Mouse (Mus musculus) midbrain, postnatal 0 days (tissue): ENCODE data around the gene BC030499. TPM values are rescaled to one million over a fixed set of nuclear protein-coding genes. Genes with fewer than 3 reads are reported as not detected.

Experiments
- ATAC-seq: fragments of 200-750 bp; cut with Nextera tagmentation; 2 replicates; pipeline ENCODE4 v1.8.0; 2017; ENCODE audit warnings: moderate number of reproducible peaks, mild to moderate bottlenecking, moderate TSS enrichment, moderate library complexity; ENCODE audit not compliant: low FRiP score
- DNase-seq: peaks from one replicate; pipeline ENCODE4 v3.0.0-alpha.2; 2015; ENCODE audit warnings: low spot score
- H3K27ac ChIP-seq: fragments of 300-500 bp; sonication (generic); 2 replicates; pipeline ENCODE4 v1.5.1; 2014; ENCODE audit warnings: low read depth, mild to moderate bottlenecking, low read length, mixed read lengths
- H3K27me3 ChIP-seq: fragments of 300-500 bp; sonication (generic); 2 replicates; pipeline ENCODE4 v1.6.1; 2014; ENCODE audit warnings: low read length, control low read depth, mixed read lengths; ENCODE audit not compliant: insufficient read depth
- H3K36me3 ChIP-seq: fragments of 300-500 bp; sonication (generic); 2 replicates; pipeline ENCODE4 v1.6.1; 2014; ENCODE audit warnings: low read length, control low read depth, mixed read lengths; ENCODE audit not compliant: insufficient read depth
- H3K4me1 ChIP-seq: fragments of 300-500 bp; sonication (generic); 2 replicates; pipeline ENCODE4 v1.6.1; 2014; ENCODE audit warnings: mild to moderate bottlenecking, control low read depth, antibody characterized with exemption, low read length, mixed read lengths; ENCODE audit not compliant: insufficient read depth
- H3K4me2 ChIP-seq: fragments of 300-500 bp; sonication (generic); 2 replicates; pipeline ENCODE4 v1.6.1; 2014; ENCODE audit warnings: low read depth, mild to moderate bottlenecking, low read length, mixed read lengths; ENCODE audit not compliant: poor library complexity, severe bottlenecking
- H3K4me3 ChIP-seq: fragments of 300-500 bp; sonication (generic); 2 replicates; pipeline ENCODE4 v1.5.1; 2014; ENCODE audit warnings: low read depth, mild to moderate bottlenecking, low read length, moderate library complexity
- H3K9ac ChIP-seq: fragments of 300-500 bp; sonication (generic); replicated peaks from 2 replicates; pipeline ENCODE4 v1.6.1; 2014; ENCODE audit warnings: mild to moderate bottlenecking, low read length, moderate library complexity, mixed read lengths; ENCODE audit not compliant: poor library complexity, severe bottlenecking
- H3K9me3 ChIP-seq: fragments of 300-500 bp; sonication (generic); 2 replicates; pipeline ENCODE4 v1.6.1; 2016; ENCODE audit warnings: low read length, control low read depth
- CTCF ChIP-seq: IDR thresholded peaks from 2 replicates; pipeline ENCODE4 v1.5.1; 2016; ENCODE audit warnings: antibody characterized with exemption, mild to moderate bottlenecking
- WGBS: fragments of 180-500 bp; shearing (Covaris S2); extraction: QIAGEN DNeasy Blood & Tissue Kit; methylation state at CpG from one replicate; pipeline ENCODE4 v1.1.7; 2014; 5-methylcytosine and 5-hydroxymethylcytosine counted together
- polyA plus RNA-seq: library from polyadenylated mRNA; unstranded; fragments of >200 nt; fragmentation: Nextera tagmentation; extraction: Ambion mirVana; gene quantifications from 2 replicates; pipeline ENCODE4 v1.2.1, GENCODE M21; 2015
- total RNA-seq: library from RNA; depleted of rRNA; stranded (reverse); fragments of >200 nt; gene quantifications from 2 replicates; pipeline ENCODE4 v1.2.3, GENCODE M21; 2014

Gene BC030499
- total and polyA plus RNA-seq, 2 experiments from 2014 or later, result 0.12 to 0.22 TPM

DNA sequence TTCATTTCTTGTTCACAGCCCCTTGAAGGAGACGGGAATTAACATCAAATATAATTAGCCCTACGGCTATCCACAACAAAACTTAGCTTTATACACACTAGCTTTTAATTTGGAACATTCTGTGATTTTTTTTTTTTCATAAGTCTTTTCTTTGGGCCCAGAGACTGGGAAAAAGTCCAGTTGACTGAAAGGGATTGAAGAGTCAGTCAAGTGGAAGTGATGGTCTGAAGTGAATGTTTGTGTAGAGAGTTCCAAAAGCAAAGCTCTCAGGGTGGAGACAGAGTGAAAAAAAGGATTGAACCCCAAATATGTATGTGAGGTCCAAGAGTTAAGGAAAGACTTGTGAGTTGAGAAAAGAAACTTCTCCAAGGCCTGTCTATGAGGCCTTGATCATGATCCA is 27.8 kb downstream of the BC030499 start:
- peak; percentile 56 for DNase-seq

DNA sequence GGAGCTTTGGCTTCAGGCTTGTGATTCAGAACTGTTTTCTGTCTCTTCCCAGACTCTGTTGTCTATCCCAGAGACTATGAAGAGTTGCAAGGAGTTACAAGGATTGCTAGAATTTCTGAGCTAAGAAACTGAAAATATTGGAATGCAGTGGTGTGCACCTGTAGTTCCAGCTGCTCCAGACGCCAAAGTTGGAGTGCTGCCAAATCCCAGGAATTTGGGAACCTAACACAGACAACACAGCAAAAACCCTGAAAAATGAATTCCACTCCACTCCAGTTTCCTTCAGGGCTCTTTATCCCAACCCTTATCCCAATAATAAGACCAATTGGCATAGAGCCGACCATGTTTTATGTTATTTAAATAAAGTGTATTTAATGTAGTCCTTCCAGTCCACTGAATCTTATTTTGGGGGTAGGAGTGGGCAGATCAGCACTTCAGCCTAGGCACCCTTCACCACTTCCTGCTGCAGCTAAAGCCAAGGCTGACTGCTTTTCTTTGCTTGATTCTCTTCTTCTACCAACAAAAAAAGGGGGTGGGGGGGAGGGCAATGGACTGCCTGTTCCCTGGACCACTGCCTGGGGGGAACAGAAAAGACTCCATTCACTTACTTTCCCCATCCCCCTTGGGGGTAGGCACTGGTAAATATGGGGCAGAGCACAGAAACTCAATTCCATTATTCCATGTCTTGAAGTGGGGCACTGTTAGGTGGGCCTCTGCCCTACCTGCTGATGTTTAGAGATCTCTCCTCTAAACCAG is 31.6 kb downstream of the BC030499 start:
- Histone ChIP-seq H3K27me3 (no peaks in the 10 kb centered on the region), H3K36me3 (0 out of 2 replicates have a peak, but pooled peaks cover 2% of the 10 kb centered on the region), H3K4me1 (peaks cover 3% of the 10 kb centered on the region; the same call in 1 of the 2 replicates), H3K4me2 (peak overlapping the region; percentile 36), H3K9me3 (no peaks in the 10 kb centered on the region), H3K9ac (peak overlapping the region; percentile 26; the same call in 1 of the 2 replicates), H3K4me3 (peak overlapping the region; percentile 20; the same call in 1 of the 2 replicates), H3K27ac (peak overlapping the region; percentile 76)
- WGBS, result 51% methylated on average over 2 of the region's 2 CpGs
- ATAC-seq (peak; percentile 65), DNase-seq (peak; percentile 79)
- TF ChIP-seq CTCF, result no peak

More for the DNA sequence above, 27.8 kb downstream of the BC030499 start:
- Histone ChIP-seq H3K4me3 (no peak overlapping the region), H3K4me2 (no peak overlapping the region), H3K4me1 (peaks cover 3% of the 10 kb centered on the region; the same call in 1 of the 2 replicates), H3K9ac (no peak overlapping the region), H3K9me3 (no peaks in the 10 kb centered on the region), H3K27ac (no peak overlapping the region), H3K36me3 (no peaks in the 10 kb centered on the region), H3K27me3 (no peaks in the 10 kb centered on the region)
- ATAC-seq, result no peak
- TF ChIP-seq CTCF, result no peak
- whole genome bisulfite sequencing, result 86% methylated on average over 2 of the region's 2 CpGs

DNA sequence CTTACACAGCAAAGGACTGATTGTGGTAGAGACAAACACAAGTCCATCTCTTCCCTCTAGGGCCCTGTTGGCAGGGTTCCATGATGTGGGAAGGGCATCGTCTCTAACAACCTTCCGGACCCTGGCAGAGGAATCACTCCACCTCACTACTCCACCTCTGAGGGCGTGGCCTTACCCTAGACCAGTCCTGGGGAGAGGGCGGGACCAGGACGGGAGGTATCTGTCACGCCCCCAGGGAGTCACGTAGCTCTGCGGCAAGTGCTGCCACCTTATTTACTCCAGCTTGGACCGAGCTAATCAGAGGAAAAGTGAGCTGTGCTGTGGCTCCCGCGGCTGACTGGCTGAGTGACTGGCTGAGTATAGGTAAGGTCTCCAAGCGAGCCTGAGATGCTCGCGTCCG is 32.2 kb downstream of the BC030499 start, which contains the start of gene Aldoc:
Gene Aldoc (plus strand): TSS at position 109 of the 400 bp plus-strand sequence.
- DNase-seq (peak; percentile 91), ATAC-seq (peak; percentile 85)
- Histone ChIP-seq H3K27me3 (no peaks in the 10 kb centered on the region), H3K4me2 (peak within 1 kb of the TSS; percentile 36), H3K9ac (peak within 1 kb of the TSS; percentile 26), H3K27ac (peak within 1 kb of the TSS; percentile 76), H3K36me3 (0 out of 2 replicates have a peak, but pooled peaks cover 2% of the 10 kb centered on the region), H3K4me3 (peak within 1 kb of the TSS; percentile 20), H3K4me1 (peaks cover 3% of the 10 kb centered on the region; the same call in 1 of the 2 replicates), H3K9me3 (no peaks in the 10 kb centered on the region)
- WGBS, result 8% methylated on average over 15 of the region's 15 CpGs
- TF ChIP-seq CTCF, result no peak; the same call in 1 of the 2 replicates

DNA sequence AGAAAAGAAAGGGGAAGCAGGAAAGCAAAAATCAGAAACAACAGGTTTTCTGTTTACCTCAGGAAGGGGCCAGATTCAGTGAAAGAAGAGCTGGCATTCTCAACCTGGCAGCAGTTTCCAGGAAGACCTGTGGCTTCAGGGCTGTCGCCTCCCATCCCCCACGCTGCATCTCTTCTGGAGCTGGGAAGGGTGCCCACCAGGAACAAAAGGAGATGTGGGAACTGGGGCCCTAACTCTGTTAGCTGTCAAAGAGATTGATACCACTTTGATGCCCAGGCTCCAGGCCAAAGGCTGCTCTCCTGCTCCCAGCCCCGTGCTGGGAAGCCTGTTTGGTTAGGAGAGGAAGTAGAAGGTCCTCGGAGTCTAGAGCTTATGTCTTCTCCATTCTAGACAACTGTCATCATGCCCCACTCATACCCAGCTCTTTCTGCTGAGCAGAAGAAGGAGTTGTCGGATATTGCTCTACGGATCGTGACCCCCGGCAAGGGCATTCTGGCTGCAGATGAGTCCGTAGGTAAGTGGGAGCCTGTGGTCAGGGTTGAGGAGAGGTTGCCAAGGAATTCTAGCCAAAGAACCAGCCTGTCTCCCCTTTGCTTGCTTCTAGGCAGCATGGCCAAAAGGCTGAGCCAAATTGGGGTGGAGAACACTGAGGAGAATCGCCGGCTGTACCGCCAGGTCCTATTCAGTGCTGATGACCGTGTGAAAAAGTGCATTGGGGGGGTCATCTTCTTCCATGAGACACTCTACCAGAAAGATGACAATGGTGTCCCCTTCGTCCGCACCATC is 33.6 kb downstream of the BC030499 start:
- Histone ChIP-seq H3K27me3 (no peaks in the 10 kb centered on the region), H3K9me3 (no peaks in the 10 kb centered on the region), H3K4me1 (peaks cover 6% of the 10 kb centered on the region; the same call in 1 of the 2 replicates), H3K9ac (no peak overlapping the region), H3K4me2 (peak overlapping the region; percentile 36), H3K36me3 (0 out of 2 replicates have a peak, but pooled peaks cover 2% of the 10 kb centered on the region), H3K4me3 (peak overlapping the region; percentile 5; the same call in 1 of the 2 replicates), H3K27ac (peak overlapping the region; percentile 76; the same call in 1 of the 2 replicates)
- no peak for TF ChIP-seq CTCF
- ATAC-seq (no peak), DNase-seq (peak; percentile 78)
- 79% methylated on average over 15 of the region's 15 CpGs for WGBS

DNA sequence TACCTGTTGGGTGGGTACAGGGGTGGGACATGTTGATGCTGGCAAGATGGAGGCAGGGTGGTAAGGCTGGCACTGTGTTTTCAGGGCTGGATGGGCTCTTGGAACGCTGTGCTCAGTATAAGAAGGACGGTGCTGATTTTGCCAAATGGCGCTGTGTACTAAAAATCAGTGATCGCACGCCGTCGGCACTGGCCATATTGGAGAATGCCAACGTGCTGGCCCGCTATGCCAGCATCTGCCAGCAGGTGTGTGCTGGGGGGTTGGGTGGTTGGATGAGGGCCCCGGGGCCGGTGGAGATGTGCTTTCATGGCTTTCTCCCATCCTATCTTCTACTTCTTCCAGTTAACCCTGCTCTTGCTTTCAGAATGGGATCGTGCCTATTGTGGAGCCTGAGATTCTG is 34.3 kb downstream of the BC030499 start:
- Histone ChIP-seq H3K4me1 (peaks cover 8% of the 10 kb centered on the region; the same call in 1 of the 2 replicates), H3K4me2 (peak overlapping the region; percentile 36), H3K27me3 (no peaks in the 10 kb centered on the region), H3K9ac (no peak overlapping the region), H3K4me3 (0 out of 2 replicates have a peak overlapping the region, but pooled peaks have one; percentile 5), H3K27ac (no peak overlapping the region), H3K36me3 (0 out of 2 replicates have a peak, but pooled peaks cover 2% of the 10 kb centered on the region), H3K9me3 (no peaks in the 10 kb centered on the region)
- no peak for DNase-seq
- TF ChIP-seq CTCF, result peak; percentile 11; the same call in 1 of the 2 replicates
- WGBS, result 89% methylated on average over 12 of the region's 12 CpGs
- no peak for ATAC-seq
